8 mouse cellular contexts compared by ENCODE assay signal in genomic region chr7:143068882-143069591, GRCm38 (mm10). TPM values are rescaled to one million over a fixed set of nuclear protein-coding genes. Genes with fewer than 3 reads are reported as not detected.
DNase-seq lines count a peak whose midpoint lies in the region; ATAC-seq and TF ChIP-seq lines count a peak whose summit lies in the region.

Gene Tssc4, plus strand, starts transcription at chr7:143069249.

- under 1% methylated on average over 51 of the region's 51 CpGs for WGBS in embryonic facial prominence, embryonic 13.5 days
- under 1% methylated on average over 51 of the region's 51 CpGs for WGBS in kidney, adult 2 months
- under 1% methylated on average over 51 of the region's 51 CpGs for WGBS in limb, embryonic 12.5 days
- WGBS in midbrain, embryonic 15.5 days = under 1% methylated on average over 51 of the region's 51 CpGs
- WGBS in spleen, adult 2 months = under 1% methylated on average over 51 of the region's 51 CpGs

- TF ChIP-seq POLR2A in kidney, adult 2 months (IDR thresholded peaks at IDR 0.05; ENCODE audit: low read depth, low read length) = peak; percentile 45
- no peak; the same call in 1 of the 2 replicates for TF ChIP-seq POLR2A in spleen, adult 2 months (IDR thresholded peaks at IDR 0.05; ENCODE audit: low read depth, low read length)

- no peaks in the 10 kb centered on the region for H3K9me3 ChIP-seq in embryonic facial prominence, embryonic 13.5 days
- no peaks in the 10 kb centered on the region for H3K9me3 ChIP-seq in limb, embryonic 12.5 days
- H3K9me3 ChIP-seq in midbrain, embryonic 15.5 days = no peaks in the 10 kb centered on the region

- H3K36me3 ChIP-seq in embryonic facial prominence, embryonic 13.5 days = peaks cover 45% of the 10 kb centered on the region
- peaks cover 2% of the 10 kb centered on the region for H3K36me3 ChIP-seq in kidney, adult 2 months (ENCODE audit: control insufficient read depth, insufficient read depth, low read length)
- H3K36me3 ChIP-seq in limb, embryonic 12.5 days = peaks cover 69% of the 10 kb centered on the region
- peaks cover 19% of the 10 kb centered on the region; the same call in 1 of the 2 replicates for H3K36me3 ChIP-seq in midbrain, embryonic 15.5 days (replicated peaks)
- H3K36me3 ChIP-seq in spleen, adult 2 months (ENCODE audit: control insufficient read depth, insufficient read depth, low read length) = peaks cover 12% of the 10 kb centered on the region

- H3K9ac ChIP-seq in embryonic facial prominence, embryonic 13.5 days = peak within 1 kb of the TSS; percentile 95
- H3K9ac ChIP-seq in limb, embryonic 12.5 days (replicated peaks) = peak within 1 kb of the TSS; percentile 91
- peak within 1 kb of the TSS; percentile 81 for H3K9ac ChIP-seq in midbrain, embryonic 15.5 days

- peak within 1 kb of the TSS; percentile 99 for H3K4me2 ChIP-seq in embryonic facial prominence, embryonic 13.5 days
- peak within 1 kb of the TSS; percentile 99 for H3K4me2 ChIP-seq in limb, embryonic 12.5 days
- H3K4me2 ChIP-seq in midbrain, embryonic 15.5 days = peak within 1 kb of the TSS; percentile 97

- DNase-seq in 3134 (ENCODE audit: extremely low read depth, insufficient read length, low spot score) = peak; percentile 88
- DNase-seq in adrenal gland, postnatal 36 days = peak; percentile 97
- peak; percentile 98 to 100 for DNase-seq in heart, adult 18-20 months
- DNase-seq in kidney, adult 2 months = peak; percentile 100
- DNase-seq in spleen, adult 2 months (ENCODE audit: low read depth in 1 of 2, low spot score in 2 of 2) = peak; percentile 94 to 100

- peaks cover 27% of the 10 kb centered on the region for H3K4me1 ChIP-seq in embryonic facial prominence, embryonic 13.5 days
- peaks cover 15% of the 10 kb centered on the region for H3K4me1 ChIP-seq in kidney, adult 2 months (ENCODE audit: control insufficient read depth, insufficient read depth, low read length)
- peaks cover 23% of the 10 kb centered on the region for H3K4me1 ChIP-seq in limb, embryonic 12.5 days (replicated peaks)
- peaks cover 27% of the 10 kb centered on the region for H3K4me1 ChIP-seq in midbrain, embryonic 15.5 days
- peaks cover 14% of the 10 kb centered on the region; the same call in 1 of the 2 replicates for H3K4me1 ChIP-seq in spleen, adult 2 months (ENCODE audit: control insufficient read depth, insufficient read depth, insufficient read length)

- no peaks in the 10 kb centered on the region for H3K27me3 ChIP-seq in embryonic facial prominence, embryonic 13.5 days
- H3K27me3 ChIP-seq in kidney, adult 2 months (replicated peaks; ENCODE audit: control insufficient read depth, insufficient read depth, low read length) = no peaks in the 10 kb centered on the region
- H3K27me3 ChIP-seq in limb, embryonic 12.5 days = no peaks in the 10 kb centered on the region
- H3K27me3 ChIP-seq in midbrain, embryonic 15.5 days (replicated peaks) = no peaks in the 10 kb centered on the region
- H3K27me3 ChIP-seq in spleen, adult 2 months (ENCODE audit: control insufficient read depth, insufficient read depth, low read length) = no peaks in the 10 kb centered on the region

- peak within 1 kb of the TSS; percentile 97 for H3K27ac ChIP-seq in embryonic facial prominence, embryonic 13.5 days
- peak within 1 kb of the TSS; percentile 91 for H3K27ac ChIP-seq in kidney, adult 2 months (ENCODE audit: insufficient read depth, low read depth, low read length)
- H3K27ac ChIP-seq in limb, embryonic 12.5 days = peak within 1 kb of the TSS; percentile 95
- H3K27ac ChIP-seq in midbrain, embryonic 15.5 days = peak within 1 kb of the TSS; percentile 93
- H3K27ac ChIP-seq in spleen, adult 2 months (ENCODE audit: insufficient read depth, low read length) = peak within 1 kb of the TSS; percentile 83

- ATAC-seq in embryonic facial prominence, embryonic 13.5 days (ENCODE audit: insufficient number of reproducible peaks, insufficient read depth, low FRiP score, low TSS enrichment, low read depth) = peak; percentile 96
- ATAC-seq in limb, embryonic 12.5 days (ENCODE audit: insufficient number of reproducible peaks, insufficient read depth, low FRiP score, low TSS enrichment, low read depth) = peak; percentile 96
- peak; percentile 97 for ATAC-seq in midbrain, embryonic 15.5 days (replicated peaks)

- peak within 1 kb of the TSS; percentile 87 for H3K4me3 ChIP-seq in embryonic facial prominence, embryonic 13.5 days
- peak within 1 kb of the TSS; percentile 91 for H3K4me3 ChIP-seq in kidney, adult 2 months (ENCODE audit: insufficient read depth, low read depth, low read length)
- H3K4me3 ChIP-seq in limb, embryonic 12.5 days (replicated peaks) = peak within 1 kb of the TSS; percentile 78
- peak within 1 kb of the TSS; percentile 75 for H3K4me3 ChIP-seq in midbrain, embryonic 15.5 days
- H3K4me3 ChIP-seq in spleen, adult 2 months (ENCODE audit: extremely low read depth, insufficient read depth, insufficient read length) = peak within 1 kb of the TSS; percentile 94

- no peak for TF ChIP-seq CTCF in kidney, adult 2 months (conservative IDR thresholded peaks at IDR 0.05; ENCODE audit: insufficient read depth, insufficient read length, low read depth, low read length)
- no peak for TF ChIP-seq CTCF in spleen, adult 2 months (IDR thresholded peaks at IDR 0.05; ENCODE audit: extremely low read depth, insufficient read depth, insufficient read length, insufficient replicate concordance)

RNA-seq across cellular contexts. Expression of gene Tssc4, which starts in this region (rescaled TPM):
- total RNA-seq in adrenal gland, postnatal 36 days (2021) = 10 to 100 TPM; 32.4 to 33.3 TPM
- 98.8 and 105 TPM in 2 replicates for polyA plus RNA-seq in embryonic facial prominence, embryonic 13.5 days (2015; fragmentation: Nextera tagmentation; extraction: Ambion mirVana)
- 10 to 100 TPM; 13.1 to 14.9 TPM for total RNA-seq in heart, adult 18-20 months (2021)
- polyA plus RNA-seq in kidney, adult 2 months (2012; rRNA removed) = 64.8 and 74.5 TPM in 2 replicates
- 116 and 121 TPM in 2 replicates for polyA plus RNA-seq in limb, embryonic 12.5 days (2016; fragmentation: Nextera tagmentation; extraction: Ambion mirVana)
- polyA plus RNA-seq in midbrain, embryonic 15.5 days (2015; fragmentation: Nextera tagmentation; extraction: Ambion mirVana) = 103 and 114 TPM in 2 replicates
- 62.9 and 85.0 TPM in 2 replicates for polyA plus RNA-seq in spleen, adult 2 months (2012; rRNA removed)

Comparison
In these comparisons a context has a peak if more than half of its experiments do, and no peak if none do; other contexts are left out.
1. Peak in every context shown above with its lines: DNase-seq, ATAC-seq, H3K4me3 ChIP-seq and H3K27ac ChIP-seq.